Mouse (Mus musculus) ES-Bruce4 (cell line): ENCODE measurements around the gene Lamtor3. TPM values are rescaled to one million over a fixed set of nuclear protein-coding genes. Genes with fewer than 3 reads are reported as not detected.

Source experiments
- H3K27ac ChIP-seq: 2 replicates; pipeline ENCODE4 v1.5.1; 2012; ENCODE audit warnings: low read length, inconsistent platforms; ENCODE audit not compliant: insufficient read depth
- H3K27me3 ChIP-seq: 2 replicates; pipeline ENCODE4 v1.6.1; 2012; ENCODE audit warnings: mild to moderate bottlenecking, low read length, inconsistent platforms; ENCODE audit not compliant: control insufficient read depth, poor library complexity, insufficient read depth, severe bottlenecking
- H3K36me3 ChIP-seq: 2 replicates; pipeline ENCODE4 v1.6.1; 2012; ENCODE audit warnings: inconsistent platforms, mild to moderate bottlenecking, low read length, moderate library complexity; ENCODE audit not compliant: control insufficient read depth, poor library complexity, insufficient read depth, severe bottlenecking
- H3K4me1 ChIP-seq: one replicate; pipeline ENCODE4 v1.8.1; 2011; ENCODE audit warnings: low read length; ENCODE audit not compliant: control insufficient read depth, insufficient read depth
- H3K4me3 ChIP-seq: 2 replicates; pipeline ENCODE4 v1.5.1; 2011; ENCODE audit warnings: low read depth, mild to moderate bottlenecking, low read length
- H3K9ac ChIP-seq: 2 replicates; pipeline ENCODE4 v1.6.1; 2012; ENCODE audit warnings: low read depth, mild to moderate bottlenecking, inconsistent platforms; ENCODE audit not compliant: poor library complexity, severe bottlenecking
- H3K9me3 ChIP-seq: replicated peaks from 2 replicates; pipeline ENCODE4 v1.6.1; 2012; ENCODE audit warnings: mild to moderate bottlenecking, low read length, inconsistent platforms; ENCODE audit not compliant: control insufficient read depth, poor library complexity, insufficient read depth, severe bottlenecking
- CTCF ChIP-seq: IDR thresholded peaks from one replicate; pipeline ENCODE4 v1.8.1; 2011; ENCODE audit warnings: low read depth, low read length
- EP300 ChIP-seq: IDR thresholded peaks from 2 replicates; pipeline ENCODE4 v1.6.1; 2011; ENCODE audit warnings: low read depth, low read length; ENCODE audit not compliant: insufficient read depth
- POLR2A ChIP-seq: IDR thresholded peaks from one replicate; pipeline ENCODE4 v1.8.1; 2011; ENCODE audit warnings: low read length; ENCODE audit not compliant: insufficient read depth
- polyA plus RNA-seq: library from polyadenylated mRNA; stranded (reverse); fragments of >200 nt; gene quantifications from 2 replicates; pipeline ENCODE4 v1.2.4, GENCODE M21; 2011; ENCODE audit warnings: low read depth; ENCODE audit not compliant: missing spikeins, insufficient read depth, insufficient read length

The Lamtor3 gene
- polyA plus RNA-seq, 1 experiment, result 47.1 TPM

- H3K27me3 ChIP-seq, result no peaks in the 10 kb centered on the region
- no peak overlapping the region for H3K9ac ChIP-seq
- no peak for TF ChIP-seq POLR2A
- no peak for TF ChIP-seq EP300
- TF ChIP-seq CTCF, result no peak
- no peaks in the 10 kb centered on the region for H3K9me3 ChIP-seq
- no peaks in the 10 kb centered on the region for H3K4me1 ChIP-seq
- H3K36me3 ChIP-seq, result peaks cover 7% of the 10 kb centered on the region
- H3K4me3 ChIP-seq, result no peak overlapping the region
- H3K27ac ChIP-seq, result no peak overlapping the region
Measured at GRCm38 (mm10) chr3:137920594-137920993, 2.3 kb downstream of the Lamtor3 start.

GRCm38 (mm10) chr3:137927010-137927409 lies 8.7 kb downstream of the Lamtor3 start:
- TF ChIP-seq EP300, result no peak
- no peak for TF ChIP-seq CTCF
- no peak for TF ChIP-seq POLR2A
- H3K27me3 ChIP-seq, result no peaks in the 10 kb centered on the region
- H3K4me3 ChIP-seq, result no peak overlapping the region
- no peaks in the 10 kb centered on the region for H3K9me3 ChIP-seq
- H3K36me3 ChIP-seq, result peaks cover 12% of the 10 kb centered on the region; the same call in 1 of the 2 replicates
- H3K9ac ChIP-seq, result no peak overlapping the region
- H3K4me1 ChIP-seq, result no peaks in the 10 kb centered on the region
- no peak overlapping the region for H3K27ac ChIP-seq

GRCm38 (mm10) chr3:137929940-137930339 lies 11.6 kb downstream of the Lamtor3 start:
- H3K27me3 ChIP-seq, result no peaks in the 10 kb centered on the region
- no peak overlapping the region for H3K27ac ChIP-seq
- TF ChIP-seq POLR2A (no peak), CTCF (no peak), EP300 (no peak)
- no peak overlapping the region for H3K4me3 ChIP-seq
- no peaks in the 10 kb centered on the region; the same call in 1 of the 2 replicates for H3K9me3 ChIP-seq
- H3K36me3 ChIP-seq, result peaks cover 11% of the 10 kb centered on the region; the same call in 1 of the 2 replicates
- H3K9ac ChIP-seq, result no peak overlapping the region
- H3K4me1 ChIP-seq, result no peaks in the 10 kb centered on the region

GRCm38 (mm10) chr3:137932748-137933147 lies 14.4 kb downstream of the Lamtor3 start:
- no peak overlapping the region for H3K27ac ChIP-seq
- H3K4me1 ChIP-seq, result no peaks in the 10 kb centered on the region
- no peak overlapping the region for H3K9ac ChIP-seq
- no peak overlapping the region for H3K4me3 ChIP-seq
- no peaks in the 10 kb centered on the region for H3K27me3 ChIP-seq
- no peaks in the 10 kb centered on the region; the same call in 1 of the 2 replicates for H3K9me3 ChIP-seq
- TF ChIP-seq EP300 (no peak), POLR2A (no peak), CTCF (no peak)
- 0 out of 2 replicates have a peak, but pooled peaks cover 2% of the 10 kb centered on the region for H3K36me3 ChIP-seq

- H3K36me3 ChIP-seq, result 0 out of 2 replicates have a peak, but pooled peaks cover 2% of the 10 kb centered on the region
- H3K9me3 ChIP-seq, result no peaks in the 10 kb centered on the region; the same call in 1 of the 2 replicates
- TF ChIP-seq CTCF, result no peak
- TF ChIP-seq EP300, result no peak
- no peak for TF ChIP-seq POLR2A
Measured at GRCm38 (mm10) chr3:137933986-137934385, 15.7 kb downstream of the Lamtor3 start.

GRCm38 (mm10) chr3:137935570-137936525 lies 17.5 kb downstream of the Lamtor3 start:
- no peaks in the 10 kb centered on the region; the same call in 1 of the 2 replicates for H3K9me3 ChIP-seq
- H3K27ac ChIP-seq, result no peak overlapping the region
- no peak overlapping the region for H3K9ac ChIP-seq
- no peaks in the 10 kb centered on the region for H3K27me3 ChIP-seq
- no peak overlapping the region for H3K4me3 ChIP-seq
- 0 out of 2 replicates have a peak, but pooled peaks cover 2% of the 10 kb centered on the region for H3K36me3 ChIP-seq
- TF ChIP-seq CTCF (no peak), POLR2A (no peak), EP300 (no peak)
- H3K4me1 ChIP-seq, result peaks cover 2% of the 10 kb centered on the region

More at GRCm38 (mm10) chr3:137933986-137934385, 15.7 kb downstream of the Lamtor3 start:
- Histone ChIP-seq H3K27me3 (no peaks in the 10 kb centered on the region), H3K4me1 (peaks cover 2% of the 10 kb centered on the region), H3K4me3 (no peak overlapping the region), H3K27ac (no peak overlapping the region), H3K9ac (no peak overlapping the region)
